Mouse (Mus musculus): ENCODE measurements at regions not wholly inside any gene's neighbourhood (a gene's known extent, or its start where the extent isn't known, plus 50 kb on each side); places are given as distances from the start of the nearest gene placed in this dataset.
"Not testable (repeated sequence)": the region's sequence is repeated elsewhere in the genome, so short reads cannot be mapped to it uniquely, and the experiment has no call there.

DNA sequence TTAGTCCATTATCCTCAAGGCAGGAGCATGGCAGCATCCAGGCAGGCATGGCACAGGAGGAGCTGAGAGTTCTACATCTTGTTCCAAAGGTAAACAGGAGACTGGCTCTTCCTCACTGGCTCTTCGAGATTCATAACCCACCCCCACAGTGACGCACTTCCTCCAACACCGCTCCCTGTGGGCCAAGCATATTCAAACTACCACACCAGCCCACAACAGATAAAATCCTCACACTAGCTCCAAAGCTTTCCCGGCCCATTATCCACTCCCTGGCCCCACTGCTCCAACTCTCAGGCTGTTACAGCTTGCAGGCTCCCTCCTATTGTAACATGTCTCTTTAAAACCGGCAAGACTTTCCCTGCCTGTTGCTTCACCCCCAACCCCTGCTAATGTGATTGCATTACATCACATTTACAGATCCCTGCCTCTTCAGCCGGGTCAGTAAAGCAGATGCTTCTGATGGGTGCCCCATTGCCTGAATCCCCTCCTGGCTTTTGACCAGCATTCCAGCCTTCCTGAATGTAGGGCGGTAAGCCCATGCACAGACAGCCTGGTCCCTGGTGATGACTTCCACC lies 113.0 kb upstream of the Ipo5 start:
- Histone ChIP-seq H3K27me3 (ENCODE audit: control insufficient read depth, insufficient read depth, low read length) (no peaks in the 10 kb centered on the region), H3K36me3 (ENCODE audit: control insufficient read depth, insufficient read depth, low read length) (no peaks in the 10 kb centered on the region), H3K27ac (ENCODE audit: low read depth, low read length) (no peak overlapping the region), H3K4me1 (ENCODE audit: control insufficient read depth, insufficient read depth, low read length) (no peaks in the 10 kb centered on the region), H3K4me2 (ENCODE audit: low read depth, low read length) (no peak overlapping the region), H3K4me3 (ENCODE audit: low read depth, low read length) (no peak overlapping the region), H3K9me3 (ENCODE audit: control insufficient read depth, low read length) (no peaks in the 10 kb centered on the region), H3K9ac (replicated peaks; ENCODE audit: low read depth, low read length) (no peak overlapping the region)
- WGBS = 74% methylated on average over 7 of the region's 7 CpGs
- no peak for ATAC-seq (ENCODE audit: low read depth)

DNA sequence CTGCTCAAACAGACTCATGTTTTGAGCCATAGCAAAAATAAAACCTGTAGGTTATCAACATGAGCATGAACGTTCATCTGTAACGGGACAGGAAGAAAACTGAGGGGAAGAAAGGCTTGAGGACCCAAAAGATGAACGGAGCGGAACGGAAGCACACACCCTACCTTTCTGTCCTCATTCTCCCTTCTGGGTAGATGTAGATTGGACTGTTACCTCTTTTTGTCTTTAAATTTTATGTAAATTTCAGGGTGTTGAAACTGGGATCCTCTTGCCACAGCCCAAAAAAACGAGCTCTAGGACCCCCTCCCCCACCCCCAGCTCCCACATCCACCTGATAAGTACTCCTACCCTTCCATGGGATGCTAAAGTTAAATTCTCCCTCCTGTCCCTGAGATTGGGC lies 107.8 kb upstream of the Ipo5 start:
- 75% methylated on average over 6 of the region's 6 CpGs for WGBS
- no peak for ATAC-seq (ENCODE audit: low read depth)

DNA sequence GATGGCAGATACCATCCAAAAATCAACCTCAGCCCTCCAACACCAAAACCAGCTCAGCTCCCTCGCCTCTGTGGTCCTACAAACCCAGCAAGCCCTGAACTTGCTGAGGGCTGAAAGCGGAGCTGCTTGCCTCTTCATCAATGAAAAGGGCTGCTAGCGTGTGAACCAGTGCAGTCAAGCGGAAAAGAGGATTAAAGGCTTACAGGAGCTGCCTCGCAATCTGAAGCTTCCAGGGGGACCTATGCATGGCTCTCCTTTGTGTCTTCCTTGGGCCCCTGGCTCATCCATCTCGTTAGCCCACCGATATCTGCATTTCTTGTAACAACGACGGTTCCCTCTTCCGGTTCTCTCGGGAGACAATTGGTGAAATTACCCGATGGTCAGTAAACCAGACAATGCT lies 107.3 kb upstream of the Ipo5 start:
- no peak for ATAC-seq (ENCODE audit: low read depth)
- Histone ChIP-seq H3K4me3 (ENCODE audit: low read depth, low read length) (no peak overlapping the region), H3K4me1 (ENCODE audit: control insufficient read depth, insufficient read depth, low read length) (no peaks in the 10 kb centered on the region), H3K9ac (replicated peaks; ENCODE audit: low read depth, low read length) (no peak overlapping the region), H3K9me3 (ENCODE audit: control insufficient read depth, low read length) (no peaks in the 10 kb centered on the region), H3K4me2 (ENCODE audit: low read depth, low read length) (peak overlapping the region; percentile 31; the same call in 1 of the 2 replicates), H3K27me3 (ENCODE audit: control insufficient read depth, insufficient read depth, low read length) (no peaks in the 10 kb centered on the region), H3K36me3 (ENCODE audit: control insufficient read depth, insufficient read depth, low read length) (no peaks in the 10 kb centered on the region), H3K27ac (ENCODE audit: low read depth, low read length) (no peak overlapping the region)
- WGBS = 2% methylated on average over 12 of the region's 12 CpGs

More for the DNA sequence above, 107.8 kb upstream of the Ipo5 start:
- Histone ChIP-seq H3K4me1 (ENCODE audit: control insufficient read depth, insufficient read depth, low read length) (no peaks in the 10 kb centered on the region), H3K36me3 (ENCODE audit: control insufficient read depth, insufficient read depth, low read length) (no peaks in the 10 kb centered on the region), H3K4me2 (ENCODE audit: low read depth, low read length) (no peak overlapping the region), H3K27me3 (ENCODE audit: control insufficient read depth, insufficient read depth, low read length) (no peaks in the 10 kb centered on the region), H3K4me3 (ENCODE audit: low read depth, low read length) (no peak overlapping the region), H3K9me3 (ENCODE audit: control insufficient read depth, low read length) (no peaks in the 10 kb centered on the region), H3K27ac (ENCODE audit: low read depth, low read length) (no peak overlapping the region), H3K9ac (replicated peaks; ENCODE audit: low read depth, low read length) (no peak overlapping the region)

DNA sequence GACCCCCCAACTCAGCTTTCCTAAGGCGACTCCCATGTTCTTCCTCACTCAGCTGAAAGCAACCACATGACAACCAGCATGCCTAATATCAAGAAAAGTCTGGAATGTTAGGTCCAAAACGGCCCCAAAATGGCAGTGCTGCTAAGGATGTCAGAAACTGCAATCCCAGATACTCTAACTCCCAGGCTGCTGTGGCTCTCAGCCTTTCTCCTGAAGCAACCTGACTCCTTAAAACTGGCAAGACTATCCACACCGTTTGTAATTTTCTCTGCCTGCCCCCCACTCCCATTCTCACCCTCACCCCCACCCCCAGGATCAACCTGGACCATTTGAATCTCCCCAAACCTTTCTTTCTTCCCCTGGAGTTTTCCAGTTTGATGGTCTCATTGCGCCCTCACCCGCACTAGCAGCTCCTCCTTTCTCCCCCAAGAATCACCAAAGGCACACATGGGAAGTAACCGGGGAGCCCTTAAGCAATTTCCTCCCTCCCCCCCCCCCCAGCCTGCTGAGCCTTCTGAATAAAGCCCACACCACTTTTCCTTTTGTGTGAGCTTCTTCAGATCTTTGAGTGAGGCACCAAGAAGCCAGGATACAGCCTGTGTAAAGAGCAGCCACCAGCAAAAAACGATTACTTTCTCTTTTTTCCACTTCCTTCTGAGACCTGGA lies 106.7 kb upstream of the Ipo5 start:
- 5% methylated on average over 7 of the region's 7 CpGs for WGBS
- Histone ChIP-seq H3K27ac (ENCODE audit: low read depth, low read length) (no peak overlapping the region), H3K4me1 (ENCODE audit: control insufficient read depth, insufficient read depth, low read length) (no peaks in the 10 kb centered on the region), H3K27me3 (ENCODE audit: control insufficient read depth, insufficient read depth, low read length) (no peaks in the 10 kb centered on the region), H3K9ac (replicated peaks; ENCODE audit: low read depth, low read length) (no peak overlapping the region), H3K9me3 (ENCODE audit: control insufficient read depth, low read length) (no peaks in the 10 kb centered on the region), H3K4me2 (ENCODE audit: low read depth, low read length) (peak overlapping the region; percentile 31; the same call in 1 of the 2 replicates), H3K4me3 (ENCODE audit: low read depth, low read length) (no peak overlapping the region), H3K36me3 (ENCODE audit: control insufficient read depth, insufficient read depth, low read length) (no peaks in the 10 kb centered on the region)
- no peak for ATAC-seq (ENCODE audit: low read depth)

DNA sequence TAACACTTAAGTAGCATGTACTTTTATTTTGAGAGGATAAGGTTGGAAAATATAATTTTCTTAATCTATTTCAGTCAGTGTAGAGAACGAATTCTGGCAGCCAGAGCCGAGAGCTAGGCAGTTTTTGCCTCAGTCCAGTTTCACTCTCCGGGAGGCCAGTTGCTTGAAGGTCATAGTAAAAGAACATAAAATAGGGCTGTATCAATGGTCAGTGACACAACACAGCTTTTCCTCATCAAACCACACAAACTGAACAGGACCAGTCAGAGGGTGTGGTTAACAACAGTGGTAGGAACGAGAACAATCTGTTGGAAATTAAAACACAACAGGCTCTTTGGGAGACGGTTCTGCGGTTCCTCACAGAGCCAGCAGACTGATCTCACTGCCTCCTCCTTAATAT lies 105.9 kb upstream of the Ipo5 start:
- Histone ChIP-seq H3K4me2 (ENCODE audit: low read depth, low read length) (no peak overlapping the region), H3K27me3 (ENCODE audit: control insufficient read depth, insufficient read depth, low read length) (no peaks in the 10 kb centered on the region), H3K4me3 (ENCODE audit: low read depth, low read length) (no peak overlapping the region), H3K9me3 (ENCODE audit: control insufficient read depth, low read length) (no peaks in the 10 kb centered on the region), H3K4me1 (ENCODE audit: control insufficient read depth, insufficient read depth, low read length) (no peaks in the 10 kb centered on the region), H3K27ac (ENCODE audit: low read depth, low read length) (no peak overlapping the region), H3K9ac (replicated peaks; ENCODE audit: low read depth, low read length) (no peak overlapping the region), H3K36me3 (ENCODE audit: control insufficient read depth, insufficient read depth, low read length) (no peaks in the 10 kb centered on the region)
- ATAC-seq (ENCODE audit: low read depth) = no peak
- 51% methylated on average over 6 of the region's 6 CpGs for WGBS

DNA sequence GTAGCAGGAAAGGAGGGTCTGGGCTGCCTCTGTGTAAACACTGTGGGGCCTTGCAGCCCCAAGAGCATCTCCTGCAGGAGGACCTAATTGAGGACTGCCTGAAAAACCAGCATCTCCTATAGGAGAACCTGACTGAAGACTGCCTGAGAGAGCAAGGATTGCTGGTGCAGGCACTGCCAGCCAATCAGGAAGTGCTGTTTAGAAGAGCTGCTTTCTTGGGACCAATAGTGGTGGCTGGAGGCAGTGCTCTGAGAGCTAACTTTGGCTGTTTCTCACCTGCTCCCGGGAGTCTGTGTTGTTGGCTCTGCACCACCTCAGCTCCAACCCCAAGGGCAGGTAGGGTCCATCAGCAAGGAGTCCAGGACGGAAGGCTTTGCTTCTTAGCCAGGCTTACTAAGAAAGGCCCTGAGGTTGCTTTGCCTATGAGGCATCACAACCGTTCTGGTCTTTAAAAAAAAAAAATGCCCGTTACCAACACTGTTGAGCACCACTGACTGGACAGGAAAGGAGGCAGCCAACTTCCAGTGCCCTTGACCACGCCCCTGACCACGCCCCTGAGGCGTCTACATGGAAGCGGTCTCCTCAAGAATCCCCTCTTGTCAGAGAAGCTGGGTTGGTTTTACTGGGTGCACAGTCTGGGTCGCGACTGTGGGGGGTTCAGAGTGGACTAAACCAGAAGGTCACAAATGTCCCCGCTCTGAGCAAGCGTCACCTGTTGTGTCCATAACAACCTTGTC lies 105.0 kb upstream of the Ipo5 start:
- 60% methylated on average over 12 of the region's 12 CpGs for WGBS
- not testable (repeated sequence) for ATAC-seq (ENCODE audit: low read depth)

DNA sequence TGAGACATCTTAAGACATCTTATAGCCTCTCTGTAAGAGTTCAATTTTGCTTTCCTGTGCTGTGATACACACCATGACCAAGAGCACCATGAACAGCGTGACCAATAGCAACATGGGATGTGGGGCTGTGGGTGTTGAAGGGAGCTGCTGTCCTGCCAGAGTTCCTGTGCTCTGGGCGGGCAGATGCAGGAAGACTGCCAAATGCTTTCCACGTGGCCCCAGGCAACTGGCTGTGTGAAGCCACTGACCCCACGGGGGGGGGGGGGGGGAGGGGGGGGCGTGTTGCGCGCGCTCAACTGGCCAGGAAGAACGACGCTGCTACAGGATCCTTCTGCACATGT lies 104.5 kb upstream of the Ipo5 start:
- Histone ChIP-seq H3K4me1 (ENCODE audit: control insufficient read depth, insufficient read depth, low read length) (no peaks in the 10 kb centered on the region), H3K4me3 (ENCODE audit: low read depth, low read length) (no peak overlapping the region), H3K36me3 (ENCODE audit: control insufficient read depth, insufficient read depth, low read length) (no peaks in the 10 kb centered on the region), H3K27ac (ENCODE audit: low read depth, low read length) (no peak overlapping the region), H3K4me2 (ENCODE audit: low read depth, low read length) (no peak overlapping the region), H3K9ac (replicated peaks; ENCODE audit: low read depth, low read length) (no peak overlapping the region), H3K9me3 (ENCODE audit: control insufficient read depth, low read length) (no peaks in the 10 kb centered on the region), H3K27me3 (ENCODE audit: control insufficient read depth, insufficient read depth, low read length) (no peaks in the 10 kb centered on the region)
- WGBS = 58% methylated on average over 7 of the region's 10 CpGs
- peak; percentile 24; the same call in 1 of the 2 replicates for ATAC-seq (ENCODE audit: low read depth)

More for the DNA sequence above, 105.0 kb upstream of the Ipo5 start:
- not testable (repeated sequence) for H3K36me3 ChIP-seq (ENCODE audit: control insufficient read depth, insufficient read depth, low read length); H3K9me3 ChIP-seq (ENCODE audit: control insufficient read depth, low read length); H3K4me1 ChIP-seq (ENCODE audit: control insufficient read depth, insufficient read depth, low read length); H3K27me3 ChIP-seq (ENCODE audit: control insufficient read depth, insufficient read depth, low read length); H3K4me2 ChIP-seq (ENCODE audit: low read depth, low read length); H3K4me3 ChIP-seq (ENCODE audit: low read depth, low read length); H3K27ac ChIP-seq (ENCODE audit: low read depth, low read length); H3K9ac ChIP-seq (replicated peaks; ENCODE audit: low read depth, low read length)

DNA sequence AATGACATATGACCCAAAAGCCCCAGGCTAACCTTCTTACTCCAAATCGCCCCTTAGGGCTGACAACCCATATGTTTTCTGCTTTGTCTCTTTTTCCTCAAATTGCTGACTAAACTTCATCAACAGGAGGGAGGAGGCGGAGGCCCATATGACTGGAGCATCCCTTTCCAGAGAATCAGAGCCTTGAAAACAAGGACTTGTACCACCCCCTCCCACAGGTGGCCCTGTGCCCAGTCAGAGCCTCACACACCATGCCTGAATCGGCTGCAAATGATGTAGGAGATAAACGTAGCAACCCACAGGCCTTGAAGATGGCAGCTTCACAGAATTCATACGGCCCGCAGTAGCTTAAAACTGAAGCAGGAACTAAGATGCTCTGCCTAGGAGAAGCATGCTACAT lies 101.7 kb upstream of the Ipo5 start:
- Histone ChIP-seq H3K9me3 (ENCODE audit: control insufficient read depth, low read length) (no peaks in the 10 kb centered on the region), H3K4me2 (ENCODE audit: low read depth, low read length) (no peak overlapping the region), H3K36me3 (ENCODE audit: control insufficient read depth, insufficient read depth, low read length) (no peaks in the 10 kb centered on the region), H3K4me3 (ENCODE audit: low read depth, low read length) (no peak overlapping the region), H3K27ac (ENCODE audit: low read depth, low read length) (no peak overlapping the region), H3K4me1 (ENCODE audit: control insufficient read depth, insufficient read depth, low read length) (no peaks in the 10 kb centered on the region), H3K27me3 (ENCODE audit: control insufficient read depth, insufficient read depth, low read length) (no peaks in the 10 kb centered on the region), H3K9ac (replicated peaks; ENCODE audit: low read depth, low read length) (no peak overlapping the region)
- ATAC-seq (ENCODE audit: low read depth) = no peak
- WGBS = 93% methylated on average over 6 of the region's 6 CpGs

DNA sequence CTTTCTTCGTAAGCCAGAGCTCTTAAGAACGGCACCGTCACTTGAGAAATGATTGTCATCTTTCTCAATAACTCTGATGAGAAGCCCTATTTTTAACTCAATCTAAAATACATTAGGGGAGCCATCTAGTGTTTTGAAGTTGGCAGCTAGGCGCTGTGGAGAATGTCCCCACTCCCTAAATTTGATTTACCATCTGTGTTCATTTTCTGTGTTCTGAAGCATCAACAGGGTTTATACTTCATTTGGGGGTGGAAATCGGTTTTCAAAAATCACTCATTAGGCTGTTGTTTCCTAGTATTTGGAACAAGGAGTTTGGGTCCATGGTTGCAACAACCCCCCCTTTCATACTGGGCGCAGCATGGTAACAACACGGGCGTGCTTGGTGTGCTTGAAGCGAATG lies 97.1 kb upstream of the Ipo5 start:
- Histone ChIP-seq H3K9me3 (ENCODE audit: control insufficient read depth, low read length) (no peaks in the 10 kb centered on the region), H3K27ac (ENCODE audit: low read depth, low read length) (no peak overlapping the region), H3K27me3 (ENCODE audit: control insufficient read depth, insufficient read depth, low read length) (no peaks in the 10 kb centered on the region), H3K4me1 (ENCODE audit: control insufficient read depth, insufficient read depth, low read length) (no peaks in the 10 kb centered on the region), H3K36me3 (ENCODE audit: control insufficient read depth, insufficient read depth, low read length) (no peaks in the 10 kb centered on the region), H3K4me3 (ENCODE audit: low read depth, low read length) (no peak overlapping the region), H3K9ac (replicated peaks; ENCODE audit: low read depth, low read length) (no peak overlapping the region), H3K4me2 (ENCODE audit: low read depth, low read length) (no peak overlapping the region)
- WGBS = 96% methylated on average over 9 of the region's 9 CpGs
- no peak for ATAC-seq (ENCODE audit: low read depth)

Data from neural tube, embryonic 14.5 days (tissue).